Mouse (Mus musculus): ENCODE results near the gene Aldoc.
A peak's percentile ranks its signal among the peaks of the same experiment; 100 is the strongest.

Gene Aldoc

DNA sequence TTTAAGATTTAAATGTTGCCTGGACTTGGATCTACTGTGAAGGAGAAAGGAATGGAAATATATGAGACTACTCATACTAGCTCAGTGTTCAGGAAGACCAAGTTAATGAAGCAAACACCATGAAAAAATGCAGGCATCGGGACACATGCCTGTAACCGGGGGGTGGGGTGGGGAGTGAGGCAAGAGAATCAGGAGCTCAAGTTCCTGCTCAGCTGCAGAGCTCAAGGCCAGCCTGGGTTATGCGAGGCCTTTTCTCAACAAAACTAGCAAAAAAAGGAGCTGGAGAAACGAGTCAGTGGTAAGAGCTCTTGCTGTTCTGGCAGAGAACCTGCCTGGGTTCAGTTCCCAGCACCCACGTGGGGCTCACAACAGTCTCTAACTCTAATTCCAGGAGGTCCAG lies 11.2 kb downstream of the Aldoc start:
- DNase-seq: no peak

DNA sequence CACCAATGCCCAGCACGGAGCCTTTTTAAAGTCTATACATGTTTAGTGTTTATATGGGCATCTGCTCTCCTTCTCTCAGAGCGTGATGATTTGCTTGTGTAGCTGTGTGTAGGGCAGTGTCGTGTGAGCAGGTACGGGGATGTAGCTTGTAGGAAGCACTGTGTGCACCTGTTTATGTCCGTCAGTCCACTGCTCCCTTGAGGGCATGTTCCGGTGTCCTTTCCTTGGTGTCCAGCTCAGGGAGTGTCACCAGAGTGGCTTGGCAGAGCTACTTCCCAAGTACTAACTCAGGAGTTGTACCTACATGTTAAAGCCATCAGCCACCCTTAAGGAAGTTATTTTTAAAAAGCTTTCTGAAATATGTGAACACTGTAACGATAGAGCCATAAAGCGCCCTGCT lies 14.3 kb downstream of the Aldoc start:
- DNase-seq: no peak

DNA sequence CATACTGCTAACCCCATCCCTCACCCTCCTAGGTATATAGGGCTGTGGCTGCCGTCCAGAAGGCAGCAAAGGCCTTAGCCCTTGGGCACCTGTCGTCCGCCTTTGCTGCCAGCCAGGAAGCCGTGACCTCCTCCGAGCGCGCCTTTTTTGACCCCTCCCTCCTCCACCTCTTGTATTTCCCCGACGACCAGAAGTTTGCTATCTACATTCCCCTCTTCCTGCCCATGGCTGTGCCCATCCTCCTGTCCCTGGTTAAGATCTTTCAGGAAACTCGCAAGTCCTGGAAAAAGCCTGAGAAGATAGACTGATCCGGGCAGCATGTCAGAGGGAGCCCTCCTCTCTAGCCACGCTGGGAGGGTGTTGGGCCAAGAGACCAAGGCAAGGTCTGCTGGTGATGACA lies 18.9 kb downstream of the Aldoc start:
- DNase-seq: no peak

DNA sequence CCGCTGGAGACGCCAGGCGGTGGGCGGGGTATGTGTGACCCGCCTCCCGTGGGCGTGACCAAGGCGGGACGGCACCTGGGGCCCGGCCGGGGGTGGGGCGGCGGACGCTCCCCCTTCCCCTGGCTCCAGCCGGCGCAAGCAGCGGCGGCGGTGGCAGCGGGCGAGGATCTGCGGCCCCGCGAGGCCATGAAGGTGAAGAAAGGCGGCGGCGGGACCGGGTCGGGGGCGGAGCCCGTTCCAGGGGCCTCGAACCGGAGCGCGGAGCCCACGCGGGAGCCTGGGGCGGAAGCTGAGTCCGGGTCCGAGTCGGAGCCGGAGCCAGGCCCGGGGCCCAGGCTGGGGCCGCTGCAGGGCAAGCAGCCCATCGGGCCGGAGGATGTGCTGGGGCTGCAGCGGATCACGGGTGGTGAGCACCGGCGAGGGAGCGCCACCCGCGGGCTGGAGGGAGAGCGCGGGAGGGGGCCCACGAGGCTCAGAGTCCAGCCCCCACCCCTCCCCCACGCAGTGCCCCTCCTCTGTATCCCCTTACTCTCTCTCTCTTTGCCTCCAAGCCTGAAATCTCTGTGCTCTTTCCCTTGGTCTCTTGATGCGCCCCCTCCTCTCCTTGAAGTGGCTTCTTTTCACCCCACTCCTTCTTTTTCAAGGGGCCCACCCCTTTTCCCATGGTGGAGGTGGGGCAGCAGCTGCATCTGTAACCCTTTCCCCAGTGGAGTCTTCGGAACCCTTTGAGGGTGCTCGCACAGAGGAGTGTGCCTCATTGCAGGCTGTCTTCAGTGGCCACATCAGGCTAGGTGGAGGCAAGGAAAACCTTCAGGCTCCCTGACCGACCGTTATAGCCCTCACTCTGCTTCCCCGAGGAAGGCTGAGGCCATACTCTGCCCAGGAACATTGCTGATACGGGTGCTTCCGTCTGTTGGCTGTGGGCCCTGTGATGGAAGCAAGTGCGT lies 20.9 kb downstream of the Aldoc start, which contains the start of gene Unc119:
TSS of gene Unc119 (plus strand) at position 102 of the 947 bp plus-strand sequence.
- DNase-seq: peak; percentile 77

DNA sequence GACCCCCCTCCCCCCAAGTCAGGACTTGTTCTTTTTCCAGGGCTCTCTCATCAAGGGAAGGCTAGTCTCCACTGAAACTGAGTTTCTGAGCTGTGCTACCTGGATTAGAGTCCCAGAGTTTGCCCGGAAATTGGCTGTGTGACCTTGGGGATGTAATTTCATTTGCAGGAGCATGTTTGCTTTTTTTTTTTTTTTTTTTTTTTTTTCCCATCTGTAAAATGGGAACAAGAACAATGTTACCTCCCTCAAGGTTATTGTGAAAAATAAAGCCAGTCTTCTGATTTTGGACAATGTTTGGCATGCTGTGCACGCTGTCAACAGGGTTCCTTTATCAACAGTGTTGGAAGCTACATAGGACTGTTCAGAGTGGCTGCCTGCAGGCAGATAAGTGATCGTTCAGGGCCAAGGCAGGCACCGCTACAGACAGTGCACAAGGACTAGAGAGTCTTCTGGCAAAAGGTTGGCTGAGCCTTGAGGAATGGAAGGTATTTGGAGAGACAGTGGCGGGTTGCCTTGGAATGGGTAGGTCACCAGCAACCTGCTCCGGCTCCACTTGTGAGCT lies 21.6 kb downstream of the Aldoc start:
- DNase-seq: no peak

DNA sequence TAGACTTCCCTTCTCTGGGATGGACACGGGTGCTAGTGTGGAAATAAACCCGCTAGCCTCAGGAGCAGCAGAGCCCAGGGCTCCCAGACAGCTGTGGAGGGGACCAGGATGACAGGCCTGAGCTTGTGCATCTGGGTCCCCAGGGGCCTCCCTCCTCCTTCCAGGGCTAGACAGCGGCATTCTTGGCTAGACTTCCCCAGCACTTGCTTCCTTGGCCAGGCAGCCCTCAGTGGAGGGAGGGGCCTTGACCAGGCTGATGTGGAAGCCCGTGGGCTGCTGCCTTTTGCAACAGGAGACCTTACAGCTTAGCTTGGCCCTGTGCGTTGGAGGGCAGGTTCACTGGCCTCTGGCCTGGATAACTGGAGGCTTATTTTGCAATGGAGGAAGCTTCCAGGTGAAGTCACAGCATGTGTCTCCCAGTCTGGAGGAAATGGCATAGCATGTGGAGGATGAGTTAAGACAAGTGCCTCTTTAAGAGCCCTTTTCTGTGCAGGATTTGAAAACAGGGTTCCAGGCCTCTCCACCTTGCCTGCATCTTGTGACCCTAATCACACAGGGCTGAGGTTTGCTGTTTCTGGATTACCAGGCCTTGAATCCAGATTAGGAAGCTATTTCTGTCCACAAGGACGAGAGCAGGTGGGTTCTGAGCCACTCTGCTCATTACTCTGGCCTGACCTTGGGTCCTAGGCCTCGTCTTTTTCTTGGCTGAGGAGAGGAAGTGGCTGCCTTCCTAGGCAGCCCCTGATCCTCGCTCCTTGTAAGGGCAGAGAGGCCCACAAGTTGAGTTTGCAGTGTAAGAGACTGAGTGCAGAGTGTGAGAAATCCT lies 22.3 kb downstream of the Aldoc start:
- DNase-seq: peak; percentile 44

DNA sequence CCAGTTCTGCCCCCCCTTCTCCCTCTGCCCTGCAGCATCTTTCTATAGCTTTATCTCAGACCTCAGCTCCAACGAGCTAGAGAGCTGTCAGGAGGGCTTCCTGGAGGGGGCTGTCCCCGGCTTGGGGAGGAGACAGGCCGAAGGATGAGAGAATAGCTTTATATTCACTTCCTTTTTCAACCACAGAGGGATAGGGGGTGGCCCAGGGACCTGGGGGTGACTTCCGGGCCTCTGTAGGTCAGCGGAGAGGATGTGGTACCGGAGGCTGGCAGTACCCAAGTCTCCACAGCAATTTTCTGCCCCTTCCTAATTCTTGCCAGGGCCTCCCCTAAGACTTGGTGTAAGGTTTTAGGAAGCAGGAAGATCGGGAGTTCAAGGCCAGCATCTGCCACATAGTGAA lies 23.0 kb downstream of the Aldoc start:
- no peak for DNase-seq

DNA sequence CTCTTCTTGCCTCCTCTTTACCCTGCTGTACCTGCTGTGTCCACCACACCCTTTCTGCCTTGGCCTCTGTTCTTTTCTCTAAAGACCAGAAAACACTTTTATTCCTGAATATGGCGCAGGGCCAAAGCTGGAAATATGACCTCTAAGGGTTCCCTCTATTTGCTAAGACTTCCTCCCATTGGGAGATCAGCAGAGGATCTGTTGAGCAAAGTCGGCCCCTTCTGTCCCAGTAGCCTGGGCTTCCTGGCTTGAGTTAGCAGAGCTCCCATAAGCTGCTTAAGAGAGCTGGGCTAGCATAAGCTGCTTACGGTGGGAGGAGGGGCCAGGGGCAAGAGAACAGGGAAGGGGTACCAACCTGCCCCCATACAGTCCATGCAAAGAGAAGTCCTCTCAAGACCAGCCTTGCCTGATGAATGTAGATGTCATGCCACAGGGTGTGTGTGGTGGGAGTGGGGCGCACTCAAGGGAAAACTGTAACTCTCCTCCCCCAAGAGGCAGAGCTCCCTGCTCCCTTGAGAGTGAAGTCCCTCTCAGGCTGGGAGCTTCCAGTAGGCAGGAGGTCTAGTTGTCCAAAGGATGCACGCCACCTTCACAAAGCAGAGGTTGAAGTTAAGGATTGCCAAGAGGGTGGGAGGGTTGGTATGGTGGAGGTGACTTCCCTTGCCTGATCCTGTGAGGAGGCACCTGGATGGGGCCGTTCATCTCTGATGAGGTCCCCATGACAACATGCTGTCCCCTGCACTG lies 23.7 kb downstream of the Aldoc start:
- DNase-seq: no peak

DNA sequence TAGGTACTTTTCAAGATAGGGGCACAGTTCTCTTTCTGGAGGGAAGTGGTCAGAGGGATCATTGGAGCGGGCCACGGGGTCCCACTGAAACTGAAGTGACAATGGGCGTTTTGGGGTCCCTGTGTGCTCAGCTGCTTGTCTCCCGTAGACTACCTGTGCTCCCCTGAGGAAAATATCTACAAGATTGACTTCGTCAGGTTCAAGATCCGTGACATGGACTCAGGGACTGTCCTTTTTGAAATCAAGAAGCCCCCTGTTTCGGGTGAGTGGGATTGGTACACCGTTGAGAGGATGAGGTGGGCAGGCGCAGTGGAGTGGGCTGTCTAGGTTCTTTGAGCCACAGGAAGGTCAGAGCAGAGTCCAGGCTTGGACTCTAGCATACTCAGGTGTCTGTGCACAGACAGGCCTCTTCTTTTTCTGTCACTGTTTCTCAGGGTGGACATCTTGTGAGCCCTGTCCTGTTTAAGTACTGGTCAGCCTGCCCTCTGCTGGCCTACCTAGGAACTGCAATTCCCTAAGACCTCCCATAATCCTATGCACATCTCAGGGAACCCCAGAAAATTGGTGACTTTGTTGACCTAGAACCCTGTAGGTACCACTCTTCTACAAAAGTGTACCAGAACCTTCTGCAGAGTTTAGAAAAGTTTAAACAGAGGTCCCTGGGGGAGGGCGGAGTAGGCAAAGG lies 24.4 kb downstream of the Aldoc start:
- peak; percentile 80 for DNase-seq

DNA sequence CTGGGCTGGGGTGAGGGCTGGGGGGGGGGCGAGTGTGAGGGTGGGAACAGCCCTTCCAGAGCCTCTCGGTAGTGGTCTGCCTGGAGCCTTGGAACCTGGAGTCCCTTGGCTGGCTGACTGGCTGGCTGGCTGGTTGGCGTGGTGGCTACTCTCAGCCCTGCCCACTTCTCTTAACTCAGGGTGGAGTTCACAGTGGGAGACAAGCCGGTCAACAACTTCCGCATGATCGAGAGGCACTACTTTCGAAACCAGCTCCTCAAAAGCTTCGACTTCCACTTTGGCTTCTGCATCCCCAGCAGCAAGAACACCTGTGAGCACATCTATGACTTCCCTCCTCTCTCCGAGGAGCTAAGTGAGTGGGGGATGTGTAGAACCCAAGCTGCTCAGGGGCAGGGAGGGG lies 25.1 kb downstream of the Aldoc start:
- DNase-seq: no peak

DNA sequence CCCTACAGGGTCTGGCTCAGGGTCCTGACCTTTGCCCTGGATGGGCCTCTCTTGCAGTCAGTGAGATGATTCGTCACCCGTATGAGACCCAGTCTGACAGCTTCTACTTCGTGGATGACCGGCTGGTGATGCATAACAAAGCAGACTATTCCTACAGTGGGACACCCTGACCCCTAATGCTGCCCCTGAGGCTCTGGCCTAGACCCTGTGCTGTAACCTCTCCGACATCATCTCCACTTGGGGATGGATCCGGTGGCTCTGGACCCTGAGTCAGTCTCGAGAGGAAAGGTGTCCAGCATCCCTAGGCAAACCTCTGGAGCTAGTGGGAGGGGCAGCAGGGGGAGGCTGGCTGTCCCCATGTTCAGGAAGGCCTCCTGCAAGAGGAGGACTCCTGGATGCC lies 25.7 kb downstream of the Aldoc start:
- DNase-seq: no peak

DNA sequence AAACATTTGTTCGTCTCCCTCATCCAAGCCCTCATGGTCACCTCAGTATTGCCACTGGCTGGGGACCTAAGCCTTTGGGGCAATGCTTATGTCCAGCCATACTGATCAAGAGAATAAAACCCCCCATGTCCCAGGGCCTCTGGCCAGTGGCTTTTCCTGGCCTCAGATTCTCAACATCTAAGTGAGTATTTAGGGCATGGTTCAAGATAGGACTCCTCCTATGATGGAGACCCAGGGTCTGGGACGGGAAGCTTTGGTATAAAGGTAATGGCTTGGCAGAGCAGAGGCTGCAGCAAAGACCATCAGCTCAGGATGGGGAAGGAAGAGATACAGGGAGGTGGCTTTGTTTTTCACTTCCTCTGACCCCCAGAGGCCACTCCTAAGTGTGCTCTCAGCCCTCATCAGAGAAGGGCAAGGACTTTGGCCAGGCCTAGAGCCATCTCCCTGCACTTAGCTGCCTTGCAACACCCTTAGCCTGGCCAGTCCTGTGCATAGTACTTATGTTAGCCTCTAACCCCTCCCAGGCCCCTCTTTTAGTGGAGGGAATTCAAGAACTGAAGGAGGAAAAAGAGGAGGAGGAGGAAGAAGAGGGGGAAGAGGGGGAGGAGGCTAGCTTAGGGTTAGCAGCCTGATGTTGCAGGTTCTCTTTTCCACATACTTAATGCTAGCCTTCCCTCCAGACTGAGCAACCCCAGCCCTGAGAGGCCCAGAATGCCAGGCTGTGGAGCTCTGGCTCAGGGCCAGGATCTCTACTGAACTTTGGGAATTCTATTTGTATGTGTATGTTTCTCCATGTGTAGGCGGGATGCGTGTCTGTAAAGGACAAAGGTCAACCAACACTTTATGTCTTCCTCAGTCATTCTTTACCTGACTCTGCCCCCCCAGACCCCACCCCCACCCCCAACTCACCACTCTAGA lies 26.9 kb downstream of the Aldoc start:
- DNase-seq: no peak

DNA sequence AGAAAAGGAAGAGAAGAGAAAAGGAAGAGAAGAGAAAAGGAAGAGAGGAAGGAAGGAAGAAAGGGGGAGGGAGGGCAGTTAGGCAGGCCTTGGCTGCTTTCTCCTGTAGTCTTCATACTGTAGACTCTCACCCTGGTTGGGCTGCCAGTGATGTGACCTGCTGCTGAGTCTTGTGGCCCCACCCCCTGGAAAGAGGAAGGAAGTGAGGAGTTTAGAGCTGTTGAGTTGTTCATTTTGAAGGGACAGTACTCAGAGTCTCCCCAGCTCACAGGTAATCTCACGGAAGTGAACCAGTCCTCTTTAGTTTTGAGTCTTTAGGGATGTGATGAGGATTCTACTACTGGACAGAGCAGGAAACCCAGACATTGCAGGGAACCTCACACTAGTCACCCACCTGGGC lies 30.3 kb downstream of the Aldoc start:
- no peak for DNase-seq

DNA sequence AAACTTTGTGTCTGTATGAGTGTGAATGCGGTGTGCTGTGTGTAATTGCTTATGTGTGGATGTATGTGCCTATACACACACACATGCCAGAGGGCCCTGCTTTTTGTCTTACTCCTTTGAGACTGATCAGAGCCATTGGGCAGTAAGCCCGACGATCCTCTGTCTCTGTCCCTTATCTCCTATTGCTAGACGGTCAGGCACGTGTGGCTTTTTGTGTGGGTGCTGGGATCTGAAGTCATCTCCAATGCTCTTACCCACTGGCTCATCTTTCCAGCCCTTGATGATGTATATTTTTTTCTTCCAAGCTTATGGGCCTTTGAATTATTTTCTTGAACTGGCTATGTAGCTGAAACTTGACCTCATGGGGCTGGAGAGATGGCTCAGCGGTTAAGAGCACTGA lies 32.1 kb downstream of the Aldoc start:
- no peak for DNase-seq

DNA sequence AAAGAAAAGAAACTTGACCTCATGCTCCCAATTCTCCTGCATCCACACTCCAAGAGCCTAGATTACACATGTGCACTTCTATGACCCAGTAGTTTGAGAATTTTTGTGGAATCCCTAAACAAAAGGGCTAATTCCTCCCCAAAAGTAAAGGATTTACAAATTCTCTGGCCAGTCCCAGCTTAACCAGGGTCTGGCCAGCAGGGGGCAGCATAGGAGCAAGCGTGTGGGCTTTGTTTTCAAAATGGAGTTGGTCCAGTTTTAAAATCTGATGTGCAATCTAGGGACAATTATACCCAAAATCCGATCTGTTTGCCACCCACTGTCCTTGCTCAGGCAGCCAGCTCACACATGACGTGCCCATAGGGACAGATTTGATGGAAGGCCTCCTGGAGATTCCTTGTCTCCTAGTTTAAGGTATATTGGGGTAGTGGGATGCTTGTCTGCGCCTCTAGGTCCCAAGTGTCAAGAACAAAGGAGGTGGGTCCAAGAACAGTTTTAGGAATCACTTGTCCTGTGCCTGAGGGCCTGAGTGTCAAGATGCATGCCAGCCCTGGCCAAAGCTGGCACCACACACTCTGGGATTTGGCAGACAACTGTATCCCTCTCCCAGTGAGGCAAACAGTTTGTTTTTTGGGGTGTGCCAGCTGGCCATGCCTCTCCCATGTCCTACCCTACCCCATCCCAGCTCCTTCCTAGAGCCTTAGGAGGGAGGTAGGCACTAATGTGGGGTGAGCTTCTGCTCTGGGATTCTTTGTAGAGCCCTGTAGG lies 32.9 kb downstream of the Aldoc start:
- peak; percentile 50 for DNase-seq

DNA sequence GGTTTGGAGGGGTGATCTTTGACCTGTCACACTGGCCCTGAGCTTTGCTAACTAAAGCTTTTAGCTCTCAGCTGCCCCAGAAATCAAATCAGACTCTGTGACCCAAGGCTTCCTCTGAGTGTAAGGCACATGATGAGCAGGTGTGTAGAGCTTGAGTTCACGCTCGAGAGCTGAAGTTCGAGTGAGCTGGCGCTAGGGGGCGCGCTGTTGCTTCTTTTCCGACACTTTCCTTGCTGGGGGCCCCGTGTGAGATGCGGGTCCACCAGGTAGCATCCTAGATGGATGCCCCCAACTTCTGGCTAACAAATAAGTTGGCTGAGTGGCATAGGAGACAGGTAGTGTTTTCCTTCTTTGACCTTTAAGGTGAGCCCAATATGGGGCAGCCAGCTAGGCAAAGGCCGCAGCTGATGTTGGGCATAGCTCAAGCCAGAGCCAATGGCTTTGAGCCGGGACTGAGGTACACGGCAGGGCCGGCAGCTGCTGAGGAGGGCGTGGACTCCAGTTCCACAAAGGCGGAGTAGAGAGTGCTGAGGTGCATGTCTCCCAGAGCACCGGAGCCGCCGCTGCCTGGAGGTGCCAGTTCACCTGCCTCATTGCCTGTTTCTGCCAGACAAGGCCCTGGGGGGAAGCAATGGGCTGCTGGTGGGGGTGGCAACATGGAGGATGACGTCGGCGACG lies 35.7 kb downstream of the Aldoc start:
- peak; percentile 52 for DNase-seq

DNA sequence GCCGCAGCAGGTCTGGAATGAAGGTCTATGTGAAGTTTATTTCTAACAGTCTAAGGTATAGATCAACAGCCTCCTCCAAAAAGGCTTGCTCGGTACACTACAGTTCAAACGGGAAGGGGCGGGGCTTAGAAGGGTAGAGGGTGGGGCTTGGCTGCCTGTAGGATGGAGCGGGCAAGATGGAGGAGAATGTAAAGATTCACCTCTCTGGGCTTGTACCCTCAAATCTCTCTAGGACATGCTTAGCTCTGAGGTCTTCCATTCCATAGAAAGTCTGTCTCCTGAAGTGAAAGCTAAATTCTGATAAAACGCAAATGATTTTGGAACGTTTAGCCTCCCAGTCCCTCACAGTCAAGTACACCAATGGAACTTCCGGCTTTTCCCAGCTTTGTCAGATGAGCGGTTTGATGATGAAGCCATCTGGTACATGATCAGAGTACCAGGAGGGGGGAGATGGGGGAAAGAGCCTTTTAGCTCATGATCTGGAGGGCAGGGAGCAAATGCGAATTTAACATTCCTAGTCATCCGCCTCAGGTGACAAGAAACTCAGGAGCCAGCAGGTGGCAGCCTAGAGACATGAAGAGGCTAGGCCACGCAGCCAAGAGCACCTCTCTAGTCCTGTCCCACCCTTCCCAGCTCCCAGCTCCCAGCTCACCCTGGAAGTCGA lies 37.5 kb downstream of the Aldoc start:
- peak; percentile 83 for DNase-seq

DNA sequence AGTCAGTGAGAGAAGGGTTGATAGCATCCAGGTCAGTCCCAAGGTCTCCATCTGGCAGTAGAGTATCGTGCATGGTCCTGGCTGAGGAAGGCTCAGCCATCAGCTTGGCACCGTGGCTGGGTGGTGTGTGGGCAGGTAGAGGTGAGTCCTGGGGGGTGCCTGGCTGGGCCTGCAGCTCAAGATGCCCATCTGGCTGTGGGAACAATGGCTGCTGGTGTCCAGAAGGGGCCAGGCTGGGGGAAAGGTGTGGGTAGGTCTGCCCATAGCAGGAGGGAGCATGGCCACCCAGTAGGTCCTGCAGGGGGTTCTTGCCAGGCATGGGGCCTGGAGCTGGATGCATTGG lies 38.0 kb downstream of the Aldoc start:
- DNase-seq: no peak

DNA sequence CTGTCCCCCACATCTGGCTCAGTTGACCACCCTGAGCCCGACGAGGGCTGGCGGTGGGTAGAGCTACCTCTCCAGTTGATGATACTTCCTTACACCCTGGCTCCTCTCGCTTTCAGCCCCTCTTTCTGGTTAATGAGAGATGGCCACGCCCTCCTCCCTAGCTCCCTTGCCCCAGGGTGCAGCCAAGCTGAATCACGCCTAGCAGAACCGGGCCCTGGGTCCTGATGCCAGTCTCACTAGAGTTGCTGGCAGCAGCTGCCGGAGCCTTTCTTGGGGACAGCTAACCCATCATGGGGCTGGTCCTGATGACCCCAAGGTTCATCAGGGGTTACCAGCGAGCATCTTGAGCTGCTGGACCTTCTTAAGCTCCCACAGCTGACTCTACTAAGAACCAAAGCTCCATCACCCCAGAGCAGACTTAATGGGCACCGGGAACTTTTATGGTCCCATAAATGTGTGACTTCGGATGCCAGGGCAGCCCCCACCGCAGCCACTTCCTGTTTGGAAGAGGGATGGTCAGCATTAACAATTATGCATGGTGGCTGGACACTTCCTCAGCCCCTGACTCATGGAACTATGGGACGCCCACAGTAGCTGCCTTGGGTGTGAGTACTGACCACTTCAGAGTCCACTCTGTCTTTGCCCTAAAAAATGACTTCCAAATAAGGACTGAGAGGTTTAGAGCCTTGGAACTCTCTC lies 40.7 kb downstream of the Aldoc start:
- peak; percentile 48 for DNase-seq
